Mouse (Mus musculus) hindbrain, embryonic 13.5 days (tissue): ENCODE data around the gene Hsd11b2. TPM values are rescaled to one million over a fixed set of nuclear protein-coding genes. Genes with fewer than 3 reads are reported as not detected.

ENCODE experiments used
- ATAC-seq: fragments of 200-750 bp; cut with Nextera tagmentation; 2 replicates; pipeline ENCODE4 v1.8.0; 2017; ENCODE audit warnings: moderate TSS enrichment; ENCODE audit not compliant: low FRiP score
- H3K27ac ChIP-seq: fragments of 300-500 bp; sonication (generic); 2 replicates; pipeline ENCODE4 v1.5.1; 2015; ENCODE audit warnings: inconsistent platforms, mild to moderate bottlenecking, moderate library complexity
- H3K27me3 ChIP-seq: fragments of 300-500 bp; sonication (generic); 2 replicates; pipeline ENCODE4 v1.6.1; 2015; ENCODE audit warnings: mild to moderate bottlenecking, inconsistent platforms
- H3K36me3 ChIP-seq: fragments of 300-500 bp; sonication (generic); 2 replicates; pipeline ENCODE4 v1.6.1; 2015; ENCODE audit warnings: mild to moderate bottlenecking, inconsistent platforms
- H3K4me1 ChIP-seq: fragments of 300-500 bp; sonication (generic); replicated peaks from 2 replicates; pipeline ENCODE4 v1.6.1; 2015; ENCODE audit warnings: inconsistent platforms
- H3K4me2 ChIP-seq: fragments of 300-500 bp; sonication (generic); 2 replicates; pipeline ENCODE4 v1.6.1; 2015; ENCODE audit warnings: inconsistent platforms, mild to moderate bottlenecking, moderate library complexity
- H3K4me3 ChIP-seq: fragments of 300-500 bp; sonication (generic); 2 replicates; pipeline ENCODE4 v1.5.1; 2015; ENCODE audit warnings: mild to moderate bottlenecking, inconsistent platforms
- H3K9ac ChIP-seq: fragments of 300-500 bp; sonication (generic); 2 replicates; pipeline ENCODE4 v1.6.1; 2015; ENCODE audit warnings: mild to moderate bottlenecking, inconsistent platforms
- H3K9me3 ChIP-seq: fragments of 300-500 bp; sonication (generic); 2 replicates; pipeline ENCODE4 v1.6.1; 2016; ENCODE audit warnings: inconsistent platforms
- WGBS: fragments of 180-500 bp; shearing (Covaris S2); methylation state at CpG from one replicate; pipeline ENCODE4 v1.1.7; 2015; 5-methylcytosine and 5-hydroxymethylcytosine counted together
- polyA plus RNA-seq: library from polyadenylated mRNA; unstranded; fragments of >200 nt; fragmentation: Nextera tagmentation; extraction: Ambion mirVana; gene quantifications from 2 replicates; pipeline ENCODE4 v1.2.1, GENCODE M21; 2015

Hsd11b2 gene
- polyA plus RNA-seq, 1 experiment from 2014 or later, result 11.0 TPM

DNA sequence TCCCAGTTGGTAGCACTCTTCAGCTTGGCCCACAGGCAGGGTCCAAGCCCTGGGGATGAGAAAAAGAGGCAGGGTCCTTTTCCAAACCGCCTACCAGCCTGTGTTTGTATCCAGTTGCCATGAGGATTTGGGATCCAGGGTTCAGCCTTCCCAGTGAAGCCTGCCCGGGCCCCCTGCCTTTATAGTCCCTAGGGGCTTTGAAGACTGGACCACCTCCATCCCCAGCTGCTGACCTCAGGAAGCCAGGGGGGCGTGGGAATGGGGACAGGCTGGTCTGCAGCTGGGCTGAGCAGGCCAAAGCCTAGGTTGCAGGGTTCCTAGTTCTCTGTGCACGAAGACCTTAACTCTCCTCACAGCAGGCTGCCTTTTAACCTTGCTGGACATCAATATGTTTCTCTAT is 43.3 kb upstream of the Hsd11b2 start:
- peak overlapping the region; percentile 25; the same call in 1 of the 2 replicates for H3K27ac ChIP-seq
- H3K4me1 ChIP-seq, result peaks cover 59% of the 10 kb centered on the region
- no peaks in the 10 kb centered on the region for H3K9me3 ChIP-seq
- peaks cover 15% of the 10 kb centered on the region; the same call in 1 of the 2 replicates for H3K36me3 ChIP-seq
- 36% methylated on average over 4 of the region's 4 CpGs for WGBS
- no peak overlapping the region for H3K4me2 ChIP-seq
- H3K9ac ChIP-seq, result peak overlapping the region; percentile 30; the same call in 1 of the 2 replicates
- no peak overlapping the region for H3K4me3 ChIP-seq
- peaks cover 8% of the 10 kb centered on the region; the same call in 1 of the 2 replicates for H3K27me3 ChIP-seq
- no peak for ATAC-seq

DNA sequence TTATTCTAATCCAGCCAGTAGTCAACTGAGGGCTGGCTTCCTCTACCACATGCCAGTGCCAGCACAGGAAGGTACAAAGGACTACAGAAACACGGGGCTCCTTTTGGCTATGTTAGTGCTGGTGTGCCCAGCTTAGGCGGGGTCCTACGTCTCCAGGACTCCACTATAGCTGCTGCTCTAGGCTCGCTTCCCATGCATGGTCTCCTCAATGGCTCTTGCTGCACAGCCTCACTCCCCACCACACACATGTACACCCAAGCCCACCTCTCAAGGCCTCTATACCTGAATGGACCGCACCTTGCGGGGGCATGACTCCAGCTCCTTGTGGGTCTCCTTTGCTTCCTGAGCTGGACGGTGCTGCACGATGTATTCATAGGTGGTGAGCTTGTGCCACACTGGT is 42.8 kb upstream of the Hsd11b2 start:
- Histone ChIP-seq H3K27me3 (peaks cover 8% of the 10 kb centered on the region; the same call in 1 of the 2 replicates), H3K4me2 (no peak overlapping the region), H3K4me3 (no peak overlapping the region), H3K9ac (no peak overlapping the region), H3K27ac (no peak overlapping the region), H3K4me1 (peaks cover 54% of the 10 kb centered on the region), H3K9me3 (no peaks in the 10 kb centered on the region), H3K36me3 (peaks cover 15% of the 10 kb centered on the region; the same call in 1 of the 2 replicates)
- no peak for ATAC-seq
- 95% methylated on average over 8 of the region's 8 CpGs for WGBS

DNA sequence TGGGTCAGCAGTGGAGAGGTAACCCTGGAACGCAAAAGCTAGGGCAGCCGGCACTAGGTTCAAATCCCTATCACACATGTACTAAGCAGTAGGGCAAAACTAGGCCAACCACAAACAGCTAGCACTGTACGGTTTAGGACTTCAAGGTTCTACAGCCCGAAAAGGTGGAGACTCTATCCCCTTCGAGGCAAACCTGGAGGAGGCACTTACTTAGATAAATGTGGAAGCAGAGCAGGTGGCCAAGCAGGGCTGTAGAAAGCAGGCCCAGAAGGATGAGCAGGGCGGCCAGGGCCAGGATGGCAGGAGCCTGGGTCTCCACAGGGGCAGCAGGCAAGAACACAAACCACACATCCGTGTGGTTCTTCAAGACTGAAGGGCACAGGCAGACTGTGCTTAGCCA is 42.4 kb upstream of the Hsd11b2 start:
- Histone ChIP-seq H3K36me3 (peaks cover 15% of the 10 kb centered on the region; the same call in 1 of the 2 replicates), H3K27ac (no peak overlapping the region), H3K4me1 (peaks cover 55% of the 10 kb centered on the region), H3K4me3 (no peak overlapping the region), H3K9ac (no peak overlapping the region), H3K4me2 (no peak overlapping the region), H3K27me3 (peaks cover 8% of the 10 kb centered on the region; the same call in 1 of the 2 replicates), H3K9me3 (no peaks in the 10 kb centered on the region)
- WGBS, result 97% methylated on average over 7 of the region's 7 CpGs
- ATAC-seq, result no peak

DNA sequence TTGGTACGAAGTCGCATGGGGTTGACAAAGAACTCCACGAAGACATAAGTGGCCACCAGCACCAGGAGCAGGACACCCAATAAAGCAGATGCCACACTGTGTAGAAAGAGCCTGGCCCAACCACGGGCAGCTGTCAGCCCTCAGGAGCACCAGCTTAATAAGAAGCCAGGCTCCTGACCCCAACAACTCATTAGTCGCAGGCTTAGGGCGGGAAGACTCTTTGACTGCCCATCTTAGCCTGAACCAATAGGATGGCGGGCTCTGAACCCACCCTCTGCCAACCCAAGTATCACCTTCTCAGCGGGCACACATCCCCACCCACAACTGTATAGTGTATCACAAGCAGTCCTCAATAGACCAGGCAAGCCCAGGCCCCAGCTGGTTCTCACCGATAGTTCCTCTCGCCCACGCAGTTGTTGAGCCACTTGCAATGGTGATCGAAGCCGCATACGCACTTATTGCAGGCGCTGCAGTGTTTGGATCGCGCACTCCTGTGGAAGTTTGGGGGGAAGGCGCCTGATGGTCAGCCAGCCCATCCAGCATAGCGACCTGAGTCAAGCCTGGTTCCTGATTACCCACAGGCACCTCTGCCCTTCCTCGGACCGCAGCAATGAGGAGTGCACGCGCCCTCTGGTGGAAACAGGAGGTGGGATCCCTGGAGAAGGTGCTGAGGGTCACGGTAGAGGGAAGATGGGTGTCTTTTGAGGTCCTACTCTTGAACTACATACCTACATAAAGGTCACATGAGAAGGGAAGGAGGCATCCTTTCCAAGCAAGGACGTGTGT is 41.7 kb upstream of the Hsd11b2 start:
- no peak for ATAC-seq
- Histone ChIP-seq H3K27ac (no peak overlapping the region), H3K9ac (no peak overlapping the region), H3K4me2 (no peak overlapping the region), H3K4me1 (peaks cover 51% of the 10 kb centered on the region), H3K27me3 (peaks cover 8% of the 10 kb centered on the region; the same call in 1 of the 2 replicates), H3K36me3 (peaks cover 20% of the 10 kb centered on the region; the same call in 1 of the 2 replicates), H3K9me3 (no peaks in the 10 kb centered on the region), H3K4me3 (no peak overlapping the region)
- WGBS, result 42% methylated on average over 25 of the region's 25 CpGs

DNA sequence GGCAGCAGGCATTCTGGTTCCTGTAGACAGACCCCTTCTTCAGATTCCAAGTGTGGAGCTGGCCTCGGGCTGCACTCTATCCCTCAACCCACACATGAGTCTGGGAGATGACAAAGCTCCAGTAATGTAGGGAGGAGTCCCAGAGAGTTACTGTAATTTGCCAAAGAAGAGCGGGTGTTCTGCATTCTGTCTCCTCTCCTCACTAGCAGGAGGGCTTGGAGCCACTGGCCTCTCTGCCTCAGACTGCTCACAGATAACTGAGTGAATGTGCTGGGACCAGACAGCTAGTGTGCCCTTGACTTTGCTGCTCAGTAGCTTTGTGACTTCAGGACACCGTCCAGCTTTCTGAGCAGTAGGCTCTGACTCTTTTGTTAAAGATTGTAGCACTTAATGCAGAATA is 40.8 kb upstream of the Hsd11b2 start:
- Histone ChIP-seq H3K27me3 (peaks cover 8% of the 10 kb centered on the region; the same call in 1 of the 2 replicates), H3K9ac (no peak overlapping the region), H3K27ac (no peak overlapping the region), H3K9me3 (no peaks in the 10 kb centered on the region), H3K36me3 (peaks cover 24% of the 10 kb centered on the region; the same call in 1 of the 2 replicates), H3K4me3 (no peak overlapping the region), H3K4me1 (peaks cover 44% of the 10 kb centered on the region), H3K4me2 (no peak overlapping the region)
- ATAC-seq, result no peak
- 76% methylated on average over 3 of the region's 3 CpGs for WGBS

DNA sequence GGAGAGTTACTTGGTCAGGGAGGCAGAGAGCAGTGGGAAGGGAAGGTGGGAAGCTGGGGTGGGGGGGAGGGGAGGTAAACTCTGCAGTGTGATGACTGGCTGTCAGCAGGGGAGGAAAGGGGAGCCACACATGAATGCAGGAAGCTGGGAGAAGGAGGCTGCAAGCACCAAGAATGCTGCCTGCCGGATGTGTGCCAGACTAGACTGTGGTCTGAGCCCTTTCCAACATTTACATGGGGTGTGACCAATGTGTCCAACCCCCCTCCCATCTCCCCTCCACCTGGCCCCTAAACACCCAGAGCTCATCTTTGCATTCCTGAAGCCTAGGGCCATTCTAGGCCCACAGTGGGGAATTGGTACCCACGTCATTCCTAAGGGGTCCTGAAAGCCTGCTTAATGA is 37.5 kb upstream of the Hsd11b2 start:
- no peak overlapping the region for H3K4me2 ChIP-seq
- no peak overlapping the region for H3K9ac ChIP-seq
- no peaks in the 10 kb centered on the region for H3K27me3 ChIP-seq
- H3K27ac ChIP-seq, result 0 out of 2 replicates have a peak overlapping the region, but pooled peaks have one; percentile 12
- ATAC-seq, result no peak
- no peaks in the 10 kb centered on the region for H3K9me3 ChIP-seq
- H3K4me3 ChIP-seq, result no peak overlapping the region
- peaks cover 24% of the 10 kb centered on the region for H3K4me1 ChIP-seq
- 45% methylated on average over 2 of the region's 2 CpGs for WGBS
- H3K36me3 ChIP-seq, result peaks cover 28% of the 10 kb centered on the region

DNA sequence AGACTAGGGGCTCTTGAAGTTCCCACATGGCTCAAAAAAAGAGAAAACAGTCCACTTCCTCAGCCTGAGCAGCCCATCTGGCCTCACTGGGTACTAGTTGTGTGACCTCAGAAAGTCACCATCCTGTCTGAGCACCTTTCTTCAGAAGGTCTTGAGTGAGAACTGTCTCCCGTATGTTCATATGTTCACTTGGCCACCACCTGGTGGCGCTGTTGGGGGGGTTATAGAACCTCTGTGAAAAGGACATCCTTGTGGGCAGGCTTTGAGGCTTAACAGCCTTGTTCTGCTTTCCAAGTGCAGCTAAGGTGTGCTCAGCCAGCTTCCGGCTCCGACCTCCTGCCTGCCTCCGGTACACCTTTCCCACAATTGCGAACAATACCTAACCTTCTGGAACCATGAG is 37.1 kb upstream of the Hsd11b2 start:
- Histone ChIP-seq H3K36me3 (peaks cover 25% of the 10 kb centered on the region), H3K4me2 (no peak overlapping the region), H3K27me3 (no peaks in the 10 kb centered on the region), H3K4me1 (peaks cover 24% of the 10 kb centered on the region), H3K27ac (0 out of 2 replicates have a peak overlapping the region, but pooled peaks have one; percentile 12), H3K4me3 (no peak overlapping the region), H3K9me3 (no peaks in the 10 kb centered on the region), H3K9ac (no peak overlapping the region)
- no peak for ATAC-seq
- WGBS, result 65% methylated on average over 6 of the region's 6 CpGs

DNA sequence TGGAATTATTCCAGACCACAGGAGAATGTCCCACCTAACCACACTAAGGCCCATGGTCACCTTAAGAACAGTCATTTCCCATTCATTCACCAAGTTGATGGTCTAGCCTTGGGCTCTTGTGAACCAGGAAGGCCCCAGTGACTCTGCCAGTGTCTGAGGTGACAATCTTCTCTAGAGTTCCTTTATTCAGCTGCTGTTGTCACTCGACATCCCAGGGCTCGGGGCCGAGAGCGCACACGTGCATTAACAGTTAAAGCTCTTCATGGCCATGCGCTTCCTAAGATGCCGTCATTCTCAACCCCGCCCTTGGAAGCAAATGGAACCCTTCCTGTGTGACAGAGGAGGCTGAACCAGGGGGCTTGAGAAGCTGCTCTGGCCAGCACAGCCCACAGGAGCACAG is 36.4 kb upstream of the Hsd11b2 start:
- Histone ChIP-seq H3K36me3 (peaks cover 25% of the 10 kb centered on the region), H3K27ac (no peak overlapping the region), H3K4me2 (no peak overlapping the region), H3K4me1 (peaks cover 18% of the 10 kb centered on the region), H3K9ac (no peak overlapping the region), H3K9me3 (no peaks in the 10 kb centered on the region), H3K27me3 (no peaks in the 10 kb centered on the region), H3K4me3 (no peak overlapping the region)
- no peak for ATAC-seq
- WGBS, result 89% methylated on average over 8 of the region's 8 CpGs

DNA sequence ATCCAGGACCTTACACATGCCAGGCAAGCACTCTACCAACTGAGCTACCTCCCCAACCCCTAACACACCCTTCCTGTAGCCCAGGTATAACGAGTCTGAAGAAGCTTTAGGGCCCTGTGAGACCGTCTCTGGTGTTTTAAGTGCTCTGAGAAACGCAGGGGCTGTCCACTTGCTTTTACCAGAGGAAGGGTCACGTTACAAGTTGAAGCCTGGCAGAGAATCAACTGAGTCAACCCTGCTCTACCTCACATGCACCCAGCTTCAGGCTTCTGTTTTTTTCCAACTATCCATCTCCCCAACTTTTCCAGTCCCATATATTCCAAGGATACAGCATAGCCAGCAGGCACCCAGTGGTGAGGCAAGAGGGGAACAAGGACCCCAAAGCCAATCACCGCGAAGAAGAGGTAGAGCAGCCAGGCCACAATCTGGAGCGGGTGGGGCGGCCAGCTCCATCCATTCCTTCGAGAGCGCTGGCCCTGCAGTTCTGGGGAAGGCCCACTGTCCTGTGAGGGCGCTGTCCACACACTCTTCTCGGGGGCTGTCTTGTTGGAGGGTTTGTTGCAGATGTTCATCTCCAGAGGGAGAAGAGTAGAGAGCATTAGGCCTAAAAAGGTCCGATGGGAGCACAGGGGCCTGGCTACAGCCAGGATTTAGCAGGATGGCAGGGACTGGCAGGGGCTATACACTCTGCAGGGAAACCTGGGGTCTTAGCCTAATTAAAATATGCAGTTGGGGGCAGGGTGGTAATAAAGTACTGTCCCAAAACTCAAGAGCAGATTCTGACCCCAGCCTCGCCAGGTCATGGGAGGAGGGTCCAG is 35.1 kb upstream of the Hsd11b2 start:
- ATAC-seq, result 0 out of 2 replicates have a peak, but pooled peaks have one; percentile 25
- no peaks in the 10 kb centered on the region for H3K9me3 ChIP-seq
- peaks cover 23% of the 10 kb centered on the region for H3K36me3 ChIP-seq
- no peak overlapping the region for H3K4me3 ChIP-seq
- H3K27ac ChIP-seq, result no peak overlapping the region
- H3K4me1 ChIP-seq, result peaks cover 17% of the 10 kb centered on the region
- no peak overlapping the region for H3K4me2 ChIP-seq
- WGBS, result 37% methylated on average over 14 of the region's 14 CpGs
- H3K27me3 ChIP-seq, result no peaks in the 10 kb centered on the region
- H3K9ac ChIP-seq, result 0 out of 2 replicates have a peak overlapping the region, but pooled peaks have one; percentile 43

DNA sequence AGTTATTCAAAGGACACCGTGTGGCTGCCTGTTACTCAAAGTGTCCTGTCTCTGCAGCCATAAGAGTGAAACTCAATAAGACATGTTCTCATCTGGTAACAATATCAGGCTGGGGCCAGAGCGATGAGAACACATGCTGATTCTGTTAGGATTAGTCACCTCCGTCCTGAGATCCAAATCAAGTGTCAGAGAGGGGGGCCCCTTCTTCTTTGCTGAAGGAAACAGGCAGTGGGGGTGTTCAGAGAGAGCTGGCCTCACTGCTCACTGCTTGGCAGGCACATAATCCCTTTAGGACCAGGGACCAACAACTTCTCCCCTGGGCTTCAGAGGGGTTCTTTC is 34.6 kb upstream of the Hsd11b2 start:
- Histone ChIP-seq H3K4me3 (no peak overlapping the region), H3K36me3 (peaks cover 21% of the 10 kb centered on the region; the same call in 1 of the 2 replicates), H3K27me3 (no peaks in the 10 kb centered on the region), H3K27ac (no peak overlapping the region), H3K9ac (no peak overlapping the region), H3K4me1 (peaks cover 17% of the 10 kb centered on the region), H3K9me3 (no peaks in the 10 kb centered on the region), H3K4me2 (no peak overlapping the region)
- ATAC-seq, result 0 out of 2 replicates have a peak, but pooled peaks have one; percentile 24
- WGBS, result 47% methylated on average over 3 of the region's 3 CpGs

DNA sequence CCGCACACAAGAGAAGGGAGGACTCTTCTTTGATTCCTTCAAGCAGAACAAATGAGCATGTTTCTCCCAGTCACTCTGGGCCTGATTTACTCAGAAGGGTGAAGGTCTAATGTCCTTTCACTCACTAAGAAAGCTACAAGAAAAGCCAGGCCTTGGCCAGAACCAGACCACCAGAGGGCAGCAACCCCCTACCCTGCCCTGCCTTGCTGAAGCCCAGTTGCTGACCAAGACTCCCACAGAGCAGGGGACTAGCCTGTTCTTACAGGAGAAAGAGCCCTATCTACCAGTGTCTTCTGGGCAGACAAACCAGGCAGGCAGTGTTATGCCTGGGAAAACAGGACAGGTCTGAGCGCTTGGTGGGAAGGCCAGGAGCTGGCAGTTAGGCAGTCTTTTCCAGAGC is 34.2 kb upstream of the Hsd11b2 start:
- WGBS, result 26% methylated on average over 2 of the region's 2 CpGs
- 0 out of 2 replicates have a peak, but pooled peaks have one; percentile 32 for ATAC-seq
- Histone ChIP-seq H3K9me3 (no peaks in the 10 kb centered on the region), H3K4me1 (peaks cover 17% of the 10 kb centered on the region), H3K4me3 (no peak overlapping the region), H3K27ac (no peak overlapping the region), H3K36me3 (peaks cover 21% of the 10 kb centered on the region; the same call in 1 of the 2 replicates), H3K4me2 (no peak overlapping the region), H3K27me3 (no peaks in the 10 kb centered on the region), H3K9ac (no peak overlapping the region)

DNA sequence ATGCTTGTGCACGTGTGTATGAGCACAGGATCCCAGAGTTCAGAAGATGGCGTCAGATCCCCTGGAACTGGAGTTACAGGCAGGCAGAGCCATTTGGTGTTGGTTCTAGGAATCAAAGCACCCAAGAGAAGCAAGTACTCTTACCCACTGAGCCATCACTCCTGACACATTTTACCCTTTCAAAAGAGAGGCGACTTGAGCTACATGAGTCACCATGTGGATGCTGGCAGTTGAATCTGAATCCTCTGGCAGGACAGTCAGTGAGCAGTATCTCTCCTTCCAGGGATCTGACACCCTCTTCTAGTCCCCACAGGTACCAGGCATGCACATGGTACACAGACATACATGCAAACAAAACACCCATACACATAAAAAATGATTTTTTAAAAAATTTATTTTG is 30.5 kb upstream of the Hsd11b2 start:
- ATAC-seq, result no peak
- Histone ChIP-seq H3K36me3 (peaks cover 12% of the 10 kb centered on the region; the same call in 1 of the 2 replicates), H3K9me3 (no peaks in the 10 kb centered on the region), H3K27ac (no peak overlapping the region), H3K4me1 (peaks cover 11% of the 10 kb centered on the region), H3K4me2 (no peak overlapping the region), H3K9ac (no peak overlapping the region), H3K4me3 (no peak overlapping the region), H3K27me3 (no peaks in the 10 kb centered on the region)
- WGBS, result 79% methylated on average over 3 of the region's 3 CpGs
